Mouse (Mus musculus) neural tube, embryonic 14.5 days (tissue): ENCODE data around the gene Ube2e2. TPM values are rescaled to one million over a fixed set of nuclear protein-coding genes. Genes with fewer than 3 reads are reported as not detected.

Experiments used
- ATAC-seq: fragments of 200-750 bp; cut with Nextera tagmentation; 2 replicates; pipeline ENCODE4 v1.8.0; 2017; ENCODE audit warnings: low read depth, mild to moderate bottlenecking, moderate TSS enrichment, moderate library complexity
- H3K27ac ChIP-seq: fragments of 300-500 bp; sonication (generic); 2 replicates; pipeline ENCODE4 v1.5.1; 2014; ENCODE audit warnings: low read depth, mild to moderate bottlenecking, control low read depth, low read length, moderate library complexity, mixed read lengths
- H3K27me3 ChIP-seq: fragments of 300-500 bp; sonication (generic); 2 replicates; pipeline ENCODE4 v1.6.1; 2014; ENCODE audit warnings: low read length; ENCODE audit not compliant: control insufficient read depth, insufficient read depth
- H3K36me3 ChIP-seq: fragments of 300-500 bp; sonication (generic); 2 replicates; pipeline ENCODE4 v1.6.1; 2014; ENCODE audit warnings: low read length, mixed read lengths; ENCODE audit not compliant: control insufficient read depth, insufficient read depth
- H3K4me1 ChIP-seq: fragments of 300-500 bp; sonication (generic); 2 replicates; pipeline ENCODE4 v1.6.1; 2014; ENCODE audit warnings: low read length; ENCODE audit not compliant: control insufficient read depth, insufficient read depth
- H3K4me2 ChIP-seq: fragments of 300-500 bp; sonication (generic); 2 replicates; pipeline ENCODE4 v1.6.1; 2014; ENCODE audit warnings: mild to moderate bottlenecking, low read depth, low read length, control low read depth
- H3K4me3 ChIP-seq: fragments of 300-500 bp; sonication (generic); 2 replicates; pipeline ENCODE4 v1.5.1; 2014; ENCODE audit warnings: low read depth, low read length, control low read depth, mixed read lengths
- H3K9ac ChIP-seq: fragments of 300-500 bp; sonication (generic); replicated peaks from 2 replicates; pipeline ENCODE4 v1.6.1; 2014; ENCODE audit warnings: low read depth, mild to moderate bottlenecking, control low read depth, low read length, mixed read lengths
- H3K9me3 ChIP-seq: fragments of 300-500 bp; sonication (generic); 2 replicates; pipeline ENCODE4 v1.6.1; 2016; ENCODE audit warnings: low read length; ENCODE audit not compliant: control insufficient read depth
- WGBS: fragments of 180-500 bp; shearing (Covaris S2); extraction: QIAGEN DNeasy Blood & Tissue Kit; methylation state at CpG from one replicate; pipeline ENCODE4 v1.1.7; 2014; 5-methylcytosine and 5-hydroxymethylcytosine counted together
- polyA plus RNA-seq: library from polyadenylated mRNA; unstranded; fragments of >200 nt; fragmentation: Nextera tagmentation; extraction: Ambion mirVana; gene quantifications from 2 replicates; pipeline ENCODE4 v1.2.1, GENCODE M21; 2014

The Ube2e2 gene
- polyA plus RNA-seq: 138 and 153 TPM in 2 replicates

DNA sequence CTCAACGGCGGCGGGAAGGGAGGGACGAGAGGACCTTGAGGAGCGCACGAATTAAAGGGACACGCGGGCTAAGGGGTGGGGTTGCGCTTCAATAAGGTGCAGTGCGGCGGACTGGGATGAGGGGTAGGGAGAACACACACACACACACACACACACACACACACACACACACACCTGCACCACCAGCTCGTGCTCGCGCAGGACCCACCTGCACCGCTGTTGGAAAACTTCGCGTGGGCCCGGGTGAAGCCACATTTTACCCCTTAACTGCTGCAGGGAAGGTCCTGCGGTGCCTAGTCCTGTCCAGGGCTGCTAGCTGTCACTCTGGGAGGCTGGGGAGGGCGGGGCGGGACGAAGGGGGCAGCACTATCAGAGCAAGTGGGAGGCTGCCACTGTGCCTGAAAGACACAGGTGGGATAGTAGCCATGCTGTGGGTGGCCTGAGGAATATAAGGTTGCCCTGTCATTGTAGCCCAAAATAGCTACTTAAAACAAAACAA is at the start of gene Ube2e2:
TSS of gene Ube2e2 (minus strand) at position 321 of the 499 bp plus-strand sequence.
- WGBS: 2% methylated on average over 19 of the region's 22 CpGs
- no peaks in the 10 kb centered on the region for H3K27me3 ChIP-seq

GRCm38 (mm10) chr14:18940068-18940467 is 46.0 kb upstream of the Ube2e2 start:
- H3K27me3 ChIP-seq: no peaks in the 10 kb centered on the region
- no peak for ATAC-seq
- H3K4me2 ChIP-seq: no peak overlapping the region

More for the DNA sequence above, at the start of gene Ube2e2:
- Histone ChIP-seq H3K9me3 (no peaks in the 10 kb centered on the region), H3K4me3 (peak within 1 kb of the TSS; percentile 69), H3K36me3 (no peaks in the 10 kb centered on the region), H3K27ac (peak within 1 kb of the TSS; percentile 60), H3K4me1 (no peaks in the 10 kb centered on the region), H3K9ac (peak within 1 kb of the TSS; percentile 86), H3K4me2 (peak within 1 kb of the TSS; percentile 58)
- peak; percentile 74 for ATAC-seq

DNA sequence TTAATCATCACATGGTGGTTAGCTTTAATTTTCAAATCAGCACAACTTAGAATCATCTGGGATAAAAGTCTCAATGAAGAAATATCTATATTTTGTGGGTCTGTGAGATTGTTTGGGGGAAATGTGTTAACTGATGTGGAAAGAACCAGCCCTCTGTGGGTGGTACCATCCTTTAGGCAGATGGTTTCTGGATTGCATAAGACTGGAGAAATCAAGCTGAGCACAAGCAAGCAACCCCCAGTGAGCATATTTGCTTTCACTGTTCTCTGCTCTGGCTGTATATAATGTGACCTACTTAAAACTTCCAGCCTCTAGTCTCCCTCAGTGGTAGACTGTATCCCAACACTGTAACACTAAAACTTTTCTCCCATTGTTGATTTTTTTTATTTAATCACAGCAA is 9.5 kb upstream of the Ube2e2 start:
- Histone ChIP-seq H3K27me3 (no peaks in the 10 kb centered on the region), H3K4me2 (no peak overlapping the region), H3K9me3 (no peaks in the 10 kb centered on the region), H3K36me3 (no peaks in the 10 kb centered on the region), H3K4me3 (no peak overlapping the region), H3K9ac (no peak overlapping the region), H3K4me1 (no peaks in the 10 kb centered on the region), H3K27ac (no peak overlapping the region)
- ATAC-seq: no peak

More at GRCm38 (mm10) chr14:18940068-18940467, 46.0 kb upstream of the Ube2e2 start:
- Histone ChIP-seq H3K9ac (no peak overlapping the region), H3K27ac (no peak overlapping the region), H3K9me3 (no peaks in the 10 kb centered on the region), H3K4me1 (no peaks in the 10 kb centered on the region), H3K4me3 (no peak overlapping the region), H3K36me3 (no peaks in the 10 kb centered on the region)

DNA sequence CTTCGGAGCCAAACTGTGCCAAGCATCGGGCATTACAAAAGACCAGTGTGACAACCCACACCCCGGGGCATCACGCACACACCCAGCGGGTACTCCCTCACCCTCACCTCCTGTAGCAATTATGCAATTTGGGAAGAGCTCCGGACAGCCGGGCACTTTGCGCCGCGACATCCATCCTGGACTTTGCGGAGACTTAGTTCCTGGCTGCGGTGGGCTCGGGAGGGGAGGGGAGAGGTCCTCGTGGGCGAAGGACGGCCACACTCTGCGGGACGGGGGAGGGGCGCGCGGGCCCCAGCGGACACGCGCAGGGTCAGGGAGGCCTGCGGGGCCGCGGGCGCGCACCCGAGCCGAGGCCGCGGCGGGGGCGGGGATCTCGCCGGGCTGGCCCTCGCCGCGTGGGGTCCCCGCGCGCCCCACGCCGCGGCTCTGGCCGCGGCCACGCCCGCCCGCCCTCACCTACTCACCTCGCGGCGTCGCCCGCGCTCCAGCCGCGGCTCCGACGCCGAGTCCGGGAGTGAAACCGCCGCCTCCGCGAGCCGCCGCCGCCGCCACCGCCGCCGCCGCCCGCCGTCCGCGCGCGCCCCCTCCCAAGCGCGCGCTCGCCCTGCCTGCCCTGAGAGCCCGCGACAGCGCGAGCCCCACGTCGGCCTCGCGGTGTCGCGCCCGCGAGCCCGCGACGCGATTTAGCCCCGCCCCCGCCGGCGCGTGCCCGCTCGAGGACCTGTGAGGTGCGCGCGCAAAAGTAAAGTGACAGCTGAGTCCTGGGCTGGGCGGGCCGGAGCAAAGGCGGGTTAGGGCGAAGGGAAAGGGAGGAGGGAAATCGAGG is 733 bp downstream of the Ube2e2 start:
- peak overlapping the region; percentile 60 for H3K27ac ChIP-seq
- no peaks in the 10 kb centered on the region for H3K4me1 ChIP-seq
- peak overlapping the region; percentile 69 for H3K4me3 ChIP-seq
- H3K9ac ChIP-seq: peak overlapping the region; percentile 86
- no peaks in the 10 kb centered on the region for H3K9me3 ChIP-seq
- no peaks in the 10 kb centered on the region for H3K36me3 ChIP-seq
- H3K4me2 ChIP-seq: peak overlapping the region; percentile 58
- WGBS: under 1% methylated on average over 96 of the region's 116 CpGs
- ATAC-seq: peak; percentile 91
- no peaks in the 10 kb centered on the region for H3K27me3 ChIP-seq

GRCm38 (mm10) chr14:18889571-18889970 is 4.5 kb downstream of the Ube2e2 start:
- no peaks in the 10 kb centered on the region for H3K4me1 ChIP-seq

GRCm38 (mm10) chr14:18882493-18882892 is 11.6 kb downstream of the Ube2e2 start:
- Histone ChIP-seq H3K4me2 (no peak overlapping the region), H3K9ac (no peak overlapping the region), H3K27me3 (no peaks in the 10 kb centered on the region), H3K27ac (no peak overlapping the region), H3K36me3 (no peaks in the 10 kb centered on the region), H3K4me1 (no peaks in the 10 kb centered on the region), H3K4me3 (no peak overlapping the region), H3K9me3 (no peaks in the 10 kb centered on the region)
- no peak for ATAC-seq
- 88% methylated on average over 1 of the region's 1 CpGs for WGBS

More at GRCm38 (mm10) chr14:18889571-18889970, 4.5 kb downstream of the Ube2e2 start:
- Histone ChIP-seq H3K27ac (no peak overlapping the region), H3K36me3 (no peaks in the 10 kb centered on the region), H3K4me3 (no peak overlapping the region), H3K4me2 (no peak overlapping the region), H3K9me3 (no peaks in the 10 kb centered on the region), H3K9ac (no peak overlapping the region), H3K27me3 (no peaks in the 10 kb centered on the region)
- 82% methylated on average over 5 of the region's 5 CpGs for WGBS
- no peak for ATAC-seq

GRCm38 (mm10) chr14:18870716-18871115 is 23.4 kb downstream of the Ube2e2 start:
- no peaks in the 10 kb centered on the region for H3K9me3 ChIP-seq
- no peaks in the 10 kb centered on the region for H3K27me3 ChIP-seq
- WGBS: 83% methylated on average over 1 of the region's 1 CpGs
- H3K4me1 ChIP-seq: no peaks in the 10 kb centered on the region
- no peak overlapping the region for H3K27ac ChIP-seq
- H3K4me2 ChIP-seq: no peak overlapping the region
- H3K36me3 ChIP-seq: no peaks in the 10 kb centered on the region
- no peak overlapping the region for H3K9ac ChIP-seq
- H3K4me3 ChIP-seq: no peak overlapping the region
- ATAC-seq: no peak

- Histone ChIP-seq H3K4me3 (no peak overlapping the region), H3K9me3 (no peaks in the 10 kb centered on the region), H3K27ac (no peak overlapping the region), H3K27me3 (no peaks in the 10 kb centered on the region), H3K9ac (no peak overlapping the region), H3K4me1 (no peaks in the 10 kb centered on the region), H3K36me3 (no peaks in the 10 kb centered on the region), H3K4me2 (no peak overlapping the region)
- ATAC-seq: no peak
- WGBS: 95% methylated on average over 1 of the region's 1 CpGs
These were observed 65.4 kb downstream of the Ube2e2 start for GRCm38 (mm10) chr14:18828661-18829060.

GRCm38 (mm10) chr14:18826753-18827152 is 67.3 kb downstream of the Ube2e2 start:
- Histone ChIP-seq H3K4me2 (no peak overlapping the region), H3K36me3 (no peaks in the 10 kb centered on the region), H3K4me1 (no peaks in the 10 kb centered on the region), H3K4me3 (no peak overlapping the region), H3K9me3 (no peaks in the 10 kb centered on the region), H3K9ac (no peak overlapping the region), H3K27me3 (no peaks in the 10 kb centered on the region), H3K27ac (no peak overlapping the region)
- no peak for ATAC-seq
